Mouse (Mus musculus): ENCODE measurements at regions not wholly inside any gene's neighbourhood (a gene's known extent, or its start where the extent isn't known, plus 50 kb on each side); places are given as distances from the start of the nearest gene placed in this dataset.
A peak's percentile ranks its signal among the peaks of the same experiment; 100 is the strongest.

DNA sequence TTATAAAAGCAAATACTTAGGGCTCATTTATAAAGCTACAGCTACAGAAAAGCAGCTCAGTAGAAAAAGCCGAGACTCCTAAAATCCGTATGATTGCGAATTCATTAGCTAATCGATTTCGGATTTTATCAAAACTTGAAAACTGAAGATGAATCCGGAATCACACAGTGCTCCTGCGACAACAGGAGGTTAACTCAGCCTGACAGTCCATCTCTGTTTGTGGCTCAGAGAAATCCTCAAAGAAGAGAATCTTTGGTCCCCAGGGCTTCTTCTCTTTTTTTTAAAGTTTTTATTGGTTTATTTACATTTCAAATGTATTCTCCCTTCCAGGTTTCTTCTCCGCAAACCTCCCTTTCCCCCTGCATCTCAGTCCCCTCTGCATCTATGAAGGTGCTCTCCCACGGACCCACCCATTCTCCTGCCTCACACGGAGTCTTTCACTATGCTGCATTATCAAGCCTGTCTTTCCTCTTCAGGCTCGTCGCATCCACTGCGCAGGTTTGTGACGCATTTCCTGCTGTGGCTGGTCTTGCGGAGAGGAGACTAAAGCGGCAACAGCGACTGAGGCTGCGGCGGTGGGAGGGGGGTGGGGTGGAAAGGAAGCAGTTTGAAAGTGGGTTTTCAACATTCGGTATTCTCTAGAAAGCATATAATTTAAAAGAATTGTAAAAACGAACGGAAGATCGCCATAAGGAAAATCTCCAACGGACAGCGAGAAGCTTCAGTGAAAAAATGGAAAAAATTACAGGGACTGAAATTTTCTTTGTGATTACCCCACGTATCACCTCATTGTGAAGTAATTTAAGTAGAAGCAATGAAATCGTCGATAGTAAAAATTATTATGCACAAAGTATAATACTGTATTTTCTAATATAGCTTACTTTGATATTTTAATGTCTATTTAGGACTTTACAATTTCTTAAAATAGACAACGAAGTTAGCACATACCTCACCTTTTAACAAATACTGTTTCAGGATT lies 482.5 kb upstream of the Snrpn start:
- DNase-seq (ENCODE audit: low read depth, low spot score), result peak; percentile 40

DNA sequence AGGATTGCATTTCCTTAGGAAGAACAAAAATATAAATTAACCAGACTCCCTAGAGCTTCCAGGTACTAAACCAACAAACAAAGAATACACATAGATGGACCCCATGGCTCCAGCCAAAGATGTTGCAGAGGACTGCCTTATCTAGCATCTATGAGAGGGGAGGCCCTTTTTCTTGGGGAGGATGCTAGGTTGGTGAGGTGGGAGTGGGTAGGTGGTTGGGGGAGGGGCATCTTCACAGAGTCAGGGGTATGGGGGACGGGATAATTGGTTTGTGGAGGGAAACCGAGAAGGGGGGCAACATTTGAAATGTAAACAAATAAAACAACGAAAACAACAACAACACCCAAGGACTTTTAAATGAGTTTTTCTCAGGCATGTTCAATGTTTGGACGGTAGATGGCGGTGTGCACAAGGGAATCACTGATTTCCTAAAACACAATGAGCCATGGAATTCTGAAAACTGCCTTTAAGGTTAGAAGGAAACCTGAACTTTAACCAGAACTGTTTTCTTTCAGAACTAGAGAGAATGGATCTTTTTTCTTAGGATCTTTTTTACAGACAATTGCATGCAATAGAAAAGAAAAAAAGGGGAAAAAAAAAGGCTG lies 477.2 kb upstream of the Snrpn start:
- DNase-seq (ENCODE audit: low read depth, low spot score), result peak; percentile 0

All from retina, adult 2 months (tissue).